Mouse (Mus musculus): ENCODE results near the gene Rint1.

DNA sequence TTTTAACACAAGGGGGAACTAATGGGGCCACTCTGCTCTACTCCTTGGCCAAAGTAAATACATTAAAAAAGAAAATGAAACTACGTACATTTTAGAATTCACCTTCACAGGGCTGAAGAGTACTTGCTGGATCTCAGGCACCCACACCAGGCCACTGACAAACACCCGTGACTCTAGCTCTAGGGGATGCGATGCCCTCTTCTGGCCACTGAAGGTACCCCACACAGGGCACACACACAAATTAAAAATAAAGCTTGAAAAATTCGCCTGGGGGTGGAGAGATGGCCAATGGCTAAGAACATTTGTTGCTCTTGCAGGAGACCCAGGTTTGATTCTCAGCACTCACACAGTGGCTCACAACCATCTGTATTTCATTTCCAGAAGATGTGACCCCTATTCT, 31.1 kb upstream of the Rint1 start:
- TF ChIP-seq POLR2A (IDR thresholded peaks at IDR 0.05; ENCODE audit: insufficient read length, low read depth) (no peak), TCF12 (IDR thresholded peaks at IDR 0.05; ENCODE audit: insufficient read depth, poor library complexity, severe bottlenecking) (no peak)

All from myocyte (in vitro differentiated cells).